Mouse (Mus musculus): ENCODE results near the gene Tkt. TPM values are rescaled to one million over a fixed set of nuclear protein-coding genes. Genes with fewer than 3 reads are reported as not detected.

Gene Tkt
- polyA plus RNA-seq, 1 experiment from 2014 or later: 152 TPM

DNA sequence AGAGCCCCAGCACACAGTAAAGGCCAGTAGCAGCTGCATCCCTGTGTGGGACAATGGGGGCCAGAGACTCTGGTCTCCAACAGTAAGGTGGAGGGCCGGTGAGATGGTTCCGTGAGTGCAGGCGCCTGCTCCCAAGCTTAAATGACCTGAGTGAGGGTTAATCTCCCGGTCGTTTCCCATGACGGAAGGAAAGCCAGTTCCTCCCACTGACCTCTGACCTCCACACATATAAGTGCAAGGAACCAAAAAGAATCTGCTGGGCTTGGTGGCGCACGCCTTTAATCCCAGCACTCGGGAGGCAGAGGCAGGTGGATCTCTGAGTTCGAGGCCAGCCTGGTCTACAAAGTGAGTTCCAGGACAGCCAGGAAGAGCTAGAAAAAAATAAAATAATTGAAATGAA, 19.8 kb upstream of the Tkt start:
- Histone ChIP-seq H3K9ac (no peak overlapping the region), H3K36me3 (ENCODE audit: insufficient read depth) (peaks cover 48% of the 10 kb centered on the region), H3K4me1 (ENCODE audit: insufficient read depth) (no peaks in the 10 kb centered on the region), H3K4me3 (ENCODE audit: low read depth, low read length) (no peak overlapping the region), H3K4me2 (no peak overlapping the region), H3K27ac (ENCODE audit: low read depth) (no peak overlapping the region), H3K27me3 (ENCODE audit: insufficient read depth, low read length) (no peaks in the 10 kb centered on the region), H3K9me3 (ENCODE audit: low read depth, low read length) (no peaks in the 10 kb centered on the region)
- no peak for TF ChIP-seq CTCF (IDR thresholded peaks at IDR 0.05; ENCODE audit: low read depth)
- ATAC-seq (ENCODE audit: insufficient read depth) (no peak), DNase-seq (no peak)
- 84% methylated on average over 10 of the region's 10 CpGs for WGBS

DNA sequence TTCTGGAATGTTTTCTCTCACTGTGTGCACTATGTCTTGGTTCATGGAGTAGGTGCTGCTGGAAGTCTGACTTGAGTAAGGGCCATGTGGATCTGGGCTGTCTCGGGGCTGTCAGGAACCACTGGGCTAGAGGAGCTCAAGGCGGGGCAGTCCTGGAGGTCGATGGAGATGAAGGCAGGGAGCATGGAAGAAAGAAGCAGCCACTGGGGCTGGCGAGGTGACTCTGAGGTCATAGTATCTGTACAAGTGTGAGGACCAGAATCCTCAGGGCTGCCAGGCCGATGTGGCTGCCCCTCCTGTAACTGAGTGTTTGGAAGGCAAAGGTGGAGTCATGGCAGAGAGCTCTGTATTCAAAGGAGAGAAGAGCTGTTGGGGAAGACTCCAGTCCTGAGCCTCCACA, 19.2 kb upstream of the Tkt start:
- no peaks in the 10 kb centered on the region for H3K9me3 ChIP-seq (ENCODE audit: low read depth, low read length)
- no peak for ATAC-seq (ENCODE audit: insufficient read depth)
- TF ChIP-seq CTCF (IDR thresholded peaks at IDR 0.05; ENCODE audit: low read depth): no peak
- no peak for DNase-seq
- no peak overlapping the region for H3K27ac ChIP-seq (ENCODE audit: low read depth)
- H3K4me2 ChIP-seq: no peak overlapping the region
- H3K36me3 ChIP-seq (ENCODE audit: insufficient read depth): peaks cover 43% of the 10 kb centered on the region
- WGBS: 73% methylated on average over 5 of the region's 5 CpGs
- no peak overlapping the region for H3K9ac ChIP-seq
- H3K27me3 ChIP-seq (ENCODE audit: insufficient read depth, low read length): no peaks in the 10 kb centered on the region
- H3K4me3 ChIP-seq (ENCODE audit: low read depth, low read length): no peak overlapping the region
- no peaks in the 10 kb centered on the region for H3K4me1 ChIP-seq (ENCODE audit: insufficient read depth)

DNA sequence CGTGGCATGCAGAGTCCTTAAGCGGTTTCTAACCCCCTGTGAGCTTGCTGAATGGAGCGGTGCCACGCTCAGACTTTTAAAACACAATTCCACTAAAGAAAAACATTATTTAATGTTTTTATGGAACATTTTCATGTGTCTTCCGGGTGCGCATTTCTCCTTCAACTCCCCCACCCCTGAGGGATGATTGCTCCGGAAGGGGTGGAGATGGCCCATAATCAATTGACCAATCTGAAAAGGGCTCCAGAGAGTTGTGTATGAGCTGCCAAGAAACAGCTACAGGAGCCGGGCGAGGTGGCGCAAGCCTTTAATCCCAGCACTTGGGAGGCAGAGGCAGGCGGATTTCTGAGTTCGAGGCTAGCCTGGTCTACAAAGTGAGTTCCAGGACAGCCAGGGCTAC, 18.7 kb upstream of the Tkt start:
- no peak for TF ChIP-seq CTCF (IDR thresholded peaks at IDR 0.05; ENCODE audit: low read depth)
- no peak for DNase-seq
- H3K4me3 ChIP-seq (ENCODE audit: low read depth, low read length): no peak overlapping the region
- H3K4me2 ChIP-seq: no peak overlapping the region
- WGBS: 91% methylated on average over 12 of the region's 12 CpGs
- ATAC-seq (ENCODE audit: insufficient read depth): no peak
- no peaks in the 10 kb centered on the region for H3K9me3 ChIP-seq (ENCODE audit: low read depth, low read length)
- no peak overlapping the region for H3K27ac ChIP-seq (ENCODE audit: low read depth)
- no peaks in the 10 kb centered on the region for H3K4me1 ChIP-seq (ENCODE audit: insufficient read depth)
- peaks cover 38% of the 10 kb centered on the region for H3K36me3 ChIP-seq (ENCODE audit: insufficient read depth)
- no peaks in the 10 kb centered on the region for H3K27me3 ChIP-seq (ENCODE audit: insufficient read depth, low read length)
- no peak overlapping the region for H3K9ac ChIP-seq

DNA sequence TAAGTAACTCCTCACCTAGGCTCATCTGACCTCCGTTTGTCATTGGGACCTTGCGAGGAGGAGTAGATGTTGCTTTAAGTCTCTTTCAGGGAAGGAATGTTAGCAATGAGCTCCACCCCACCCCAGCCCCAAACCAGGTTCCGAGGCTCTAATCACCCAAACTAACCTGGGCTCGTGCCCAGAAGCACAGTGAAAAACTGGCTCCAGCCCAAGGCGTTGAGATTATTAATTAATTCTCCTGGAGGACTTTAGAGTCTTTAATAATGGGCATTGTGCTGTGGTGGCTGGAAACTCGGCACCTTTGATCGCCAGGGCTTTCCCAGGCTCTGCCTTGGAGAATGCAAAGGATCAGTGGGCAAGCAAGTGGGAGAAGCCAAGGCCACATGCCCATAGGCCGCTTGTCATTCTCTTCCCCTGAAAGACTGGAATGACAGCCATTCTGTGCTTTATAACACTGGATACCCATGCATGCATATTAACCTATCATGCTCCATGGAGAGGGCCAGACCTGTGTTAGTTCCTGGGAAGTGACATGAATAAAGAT, 17.4 kb upstream of the Tkt start:
- no peak overlapping the region for H3K4me3 ChIP-seq (ENCODE audit: low read depth, low read length)
- no peak overlapping the region for H3K27ac ChIP-seq (ENCODE audit: low read depth)
- ATAC-seq (ENCODE audit: insufficient read depth) (no peak), DNase-seq (peak; percentile 40)
- H3K4me1 ChIP-seq (ENCODE audit: insufficient read depth): no peaks in the 10 kb centered on the region
- H3K36me3 ChIP-seq (ENCODE audit: insufficient read depth): peaks cover 30% of the 10 kb centered on the region
- no peak overlapping the region for H3K4me2 ChIP-seq
- TF ChIP-seq CTCF (IDR thresholded peaks at IDR 0.05; ENCODE audit: low read depth): no peak
- H3K9me3 ChIP-seq (ENCODE audit: low read depth, low read length): no peaks in the 10 kb centered on the region
- no peaks in the 10 kb centered on the region for H3K27me3 ChIP-seq (ENCODE audit: insufficient read depth, low read length)
- no peak overlapping the region for H3K9ac ChIP-seq
- WGBS: 59% methylated on average over 8 of the region's 8 CpGs

DNA sequence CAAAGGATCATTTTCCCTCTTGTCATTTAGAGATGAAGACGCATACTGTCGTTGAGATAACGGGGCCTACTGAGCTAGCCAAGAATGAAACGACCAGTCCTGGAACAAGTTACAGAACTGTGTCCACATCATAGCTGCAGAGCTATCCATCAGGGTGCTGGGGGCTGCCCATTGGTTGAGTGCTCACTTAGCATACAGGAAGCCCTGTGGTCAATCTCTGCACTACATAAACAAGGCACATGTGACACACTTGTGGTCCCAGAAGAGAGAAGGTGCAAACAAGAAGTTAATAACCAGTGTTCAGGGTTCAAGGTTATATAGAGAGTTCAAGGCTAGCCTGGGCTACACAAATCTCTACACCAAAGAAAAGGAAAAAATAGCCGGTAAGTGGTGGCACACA, 16.7 kb upstream of the Tkt start:
- Histone ChIP-seq H3K27ac (ENCODE audit: low read depth) (no peak overlapping the region), H3K4me2 (no peak overlapping the region)
- ATAC-seq (ENCODE audit: insufficient read depth): no peak

DNA sequence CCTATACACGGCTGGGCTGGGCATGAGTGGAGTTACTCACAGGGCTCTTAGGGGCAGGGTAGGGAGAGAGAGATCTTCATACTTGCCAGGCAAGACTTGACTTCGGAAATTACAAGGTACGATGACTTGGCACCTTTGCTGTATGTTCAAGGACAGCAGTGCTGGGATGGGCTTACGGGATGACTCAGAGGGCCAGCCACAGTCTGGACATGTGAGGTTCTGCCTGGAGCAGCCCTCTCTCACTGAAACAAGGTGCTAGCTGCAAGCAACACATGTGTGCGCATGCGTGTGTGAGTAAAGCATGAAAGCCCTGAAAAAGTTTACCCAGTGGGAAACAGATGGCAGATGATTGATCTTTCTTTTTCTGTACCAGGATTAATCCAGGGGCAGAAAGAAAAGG, 16.3 kb upstream of the Tkt start:
- TF ChIP-seq CTCF (IDR thresholded peaks at IDR 0.05; ENCODE audit: low read depth): no peak
- Histone ChIP-seq H3K27ac (ENCODE audit: low read depth) (no peak overlapping the region), H3K4me3 (ENCODE audit: low read depth, low read length) (no peak overlapping the region), H3K27me3 (ENCODE audit: insufficient read depth, low read length) (no peaks in the 10 kb centered on the region), H3K36me3 (ENCODE audit: insufficient read depth) (peaks cover 21% of the 10 kb centered on the region), H3K4me1 (ENCODE audit: insufficient read depth) (no peaks in the 10 kb centered on the region), H3K9me3 (ENCODE audit: low read depth, low read length) (no peaks in the 10 kb centered on the region), H3K4me2 (no peak overlapping the region), H3K9ac (no peak overlapping the region)
- WGBS: 90% methylated on average over 6 of the region's 6 CpGs
- ATAC-seq (ENCODE audit: insufficient read depth) (no peak), DNase-seq (no peak)

More for the DNA sequence above, 16.7 kb upstream of the Tkt start:
- H3K4me3 ChIP-seq (ENCODE audit: low read depth, low read length): no peak overlapping the region
- 74% methylated on average over 5 of the region's 5 CpGs for WGBS
- no peak for DNase-seq
- no peaks in the 10 kb centered on the region for H3K27me3 ChIP-seq (ENCODE audit: insufficient read depth, low read length)
- no peaks in the 10 kb centered on the region for H3K9me3 ChIP-seq (ENCODE audit: low read depth, low read length)
- no peaks in the 10 kb centered on the region for H3K4me1 ChIP-seq (ENCODE audit: insufficient read depth)
- peaks cover 24% of the 10 kb centered on the region for H3K36me3 ChIP-seq (ENCODE audit: insufficient read depth)
- no peak for TF ChIP-seq CTCF (IDR thresholded peaks at IDR 0.05; ENCODE audit: low read depth)
- no peak overlapping the region for H3K9ac ChIP-seq

DNA sequence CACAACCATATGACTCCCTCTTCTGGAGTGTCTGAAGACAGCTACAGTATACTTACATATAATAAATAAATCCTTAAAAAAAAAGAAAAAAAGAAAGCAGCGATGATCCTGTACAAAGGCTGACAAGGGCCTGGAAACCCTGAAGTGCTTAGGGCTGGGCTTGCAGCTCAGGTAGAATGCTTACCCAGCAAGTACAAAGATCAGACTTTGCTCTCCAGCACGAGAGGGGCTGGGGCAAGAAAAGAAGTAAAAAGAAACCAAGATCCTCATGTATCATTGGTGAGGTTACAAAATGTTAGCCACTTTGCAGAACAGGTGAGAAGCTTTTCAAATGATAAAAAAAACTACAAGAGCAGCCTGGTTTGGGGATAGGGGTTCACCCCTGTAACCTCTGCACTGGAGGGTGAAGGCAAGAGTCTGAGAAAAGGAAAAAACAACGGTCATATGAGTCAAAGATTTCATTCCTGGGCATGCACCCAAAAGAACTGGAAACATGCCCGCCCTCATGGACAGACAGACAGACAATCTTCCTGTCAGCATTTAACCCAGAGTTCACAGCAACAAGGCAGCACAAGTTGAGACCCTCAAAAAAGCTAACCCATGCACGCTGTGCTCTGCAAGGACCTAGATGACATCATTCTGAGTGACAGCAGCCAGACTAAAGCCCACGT, 14.2 kb upstream of the Tkt start:
- WGBS: 70% methylated on average over 6 of the region's 6 CpGs
- H3K4me1 ChIP-seq (ENCODE audit: insufficient read depth): no peaks in the 10 kb centered on the region
- DNase-seq: no peak
- TF ChIP-seq CTCF (IDR thresholded peaks at IDR 0.05; ENCODE audit: low read depth): no peak
- H3K27me3 ChIP-seq (ENCODE audit: insufficient read depth, low read length): no peaks in the 10 kb centered on the region
- H3K9me3 ChIP-seq (ENCODE audit: low read depth, low read length): no peaks in the 10 kb centered on the region
- H3K9ac ChIP-seq: no peak overlapping the region
- H3K36me3 ChIP-seq (ENCODE audit: insufficient read depth): 0 out of 2 replicates have a peak, but pooled peaks cover 5% of the 10 kb centered on the region
- no peak overlapping the region for H3K27ac ChIP-seq (ENCODE audit: low read depth)
- no peak overlapping the region for H3K4me3 ChIP-seq (ENCODE audit: low read depth, low read length)
- ATAC-seq (ENCODE audit: insufficient read depth): no peak
- H3K4me2 ChIP-seq: no peak overlapping the region

Data from lung, embryonic 14.5 days (tissue).